20 mouse cellular contexts compared by ENCODE assay signal in the genomic region with DNA sequence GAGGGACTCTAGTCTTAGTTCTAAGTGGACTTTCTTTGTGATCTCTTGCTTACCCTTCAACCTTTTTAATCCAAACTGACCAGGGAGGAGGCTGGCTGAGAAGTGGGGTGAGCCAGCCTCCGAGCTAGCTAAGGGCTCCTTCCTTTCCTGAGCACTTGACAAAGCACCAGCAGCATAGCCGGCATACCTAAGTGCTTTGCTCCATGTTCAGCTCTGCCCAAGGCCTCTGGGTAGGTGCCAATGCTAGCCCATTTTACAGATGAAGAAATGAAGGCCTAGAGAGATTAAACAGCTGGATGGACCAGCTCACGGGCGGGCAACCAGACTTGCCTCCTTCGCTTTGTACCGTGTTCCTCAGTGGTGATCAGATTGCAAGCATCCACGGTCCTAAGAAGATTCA. TPM values are rescaled to one million over a fixed set of nuclear protein-coding genes. Genes with fewer than 3 reads are reported as not detected.
DNase-seq lines count a peak whose midpoint lies in the region; ATAC-seq and TF ChIP-seq lines count a peak whose summit lies in the region.
"Had no signal": no experiment of that assay in that cellular context is flagged by ENCODE, and none has a peak within 500 bp of the region (broad histone marks: within the 10 kb centered on the region; RNA-seq: fewer than 3 reads in every experiment).

No protein-coding gene starts in this region.

- peak overlapping the region; percentile 81 for H3K27ac ChIP-seq in gastrocnemius, adult 2 months
- H3K27ac ChIP-seq in lung, embryonic 14.5 days (ENCODE audit: low read depth): peak overlapping the region; percentile 13; the same call in 1 of the 2 replicates
- no peak overlapping the region for H3K27ac ChIP-seq in limb, embryonic 11.5 days (replicated peaks; ENCODE audit: low read depth, low read length)
- 0 out of 2 replicates have a peak overlapping the region, but pooled peaks have one; percentile 1 for H3K27ac ChIP-seq in liver, postnatal 0 days (ENCODE audit: low read depth)
- H3K27ac ChIP-seq in thymus, adult 2 months (ENCODE audit: control insufficient read depth, insufficient read depth, low read length): no peak overlapping the region
- H3K27ac ChIP-seq: forebrain, embryonic 12.5 days; midbrain, embryonic 12.5 days had no signal

- no peak for TF ChIP-seq POLR2A in thymus, adult 2 months (IDR thresholded peaks at IDR 0.05; ENCODE audit: control insufficient read depth, extremely low read depth, insufficient read depth, low read length, poor library complexity)

- no peak for ATAC-seq in lung, embryonic 14.5 days (ENCODE audit: insufficient read depth)
- ATAC-seq in limb, embryonic 11.5 days (ENCODE audit: insufficient number of reproducible peaks, low FRiP score, low TSS enrichment, low read depth): no peak
- no peak for ATAC-seq in liver, postnatal 0 days
- ATAC-seq: inflammation-experienced regulatory T-cells, adult 6 months had no signal

- peak overlapping the region; percentile 89 for H3K4me3 ChIP-seq in gastrocnemius, adult 2 months
- no peak overlapping the region for H3K4me3 ChIP-seq in lung, embryonic 14.5 days (ENCODE audit: low read depth, low read length)
- H3K4me3 ChIP-seq in limb, embryonic 11.5 days (ENCODE audit: low read depth, low read length): no peak overlapping the region
- H3K4me3 ChIP-seq in liver, postnatal 0 days (ENCODE audit: low read depth, low read length): no peak overlapping the region
- no peak overlapping the region for H3K4me3 ChIP-seq in thymus, adult 2 months (ENCODE audit: control insufficient read depth, insufficient read depth, low read length)
- H3K4me3 ChIP-seq: forebrain, embryonic 12.5 days; midbrain, embryonic 12.5 days had no signal

- peaks cover 50% of the 10 kb centered on the region for H3K4me1 ChIP-seq in lung, embryonic 14.5 days (ENCODE audit: insufficient read depth)
- H3K4me1 ChIP-seq in limb, embryonic 11.5 days (ENCODE audit: control insufficient read depth, insufficient read depth, low read length): peaks cover 44% of the 10 kb centered on the region
- H3K4me1 ChIP-seq in liver, postnatal 0 days (ENCODE audit: insufficient read depth): peaks cover 73% of the 10 kb centered on the region
- peaks cover 28% of the 10 kb centered on the region for H3K4me1 ChIP-seq in thymus, adult 2 months (replicated peaks; ENCODE audit: control insufficient read depth, insufficient read depth, low read length)

- peak overlapping the region; percentile 75 for H3K4me2 ChIP-seq in lung, embryonic 14.5 days
- H3K4me2 ChIP-seq in limb, embryonic 11.5 days (ENCODE audit: low read depth, severe bottlenecking): peak overlapping the region; percentile 82
- peak overlapping the region; percentile 81 for H3K4me2 ChIP-seq in liver, postnatal 0 days (ENCODE audit: low read depth, low read length)
- H3K4me2 ChIP-seq: midbrain, embryonic 12.5 days had no signal

- no peaks in the 10 kb centered on the region for H3K9me3 ChIP-seq in lung, embryonic 14.5 days (ENCODE audit: low read depth, low read length)
- H3K9me3 ChIP-seq in limb, embryonic 11.5 days (ENCODE audit: control insufficient read depth, low read length): no peaks in the 10 kb centered on the region
- H3K9me3 ChIP-seq in liver, postnatal 0 days (ENCODE audit: low read length): no peaks in the 10 kb centered on the region
- H3K9me3 ChIP-seq: forebrain, embryonic 12.5 days; midbrain, embryonic 12.5 days had no signal

- H3K27me3 ChIP-seq in lung, embryonic 14.5 days (ENCODE audit: insufficient read depth, low read length): no peaks in the 10 kb centered on the region
- H3K27me3 ChIP-seq in limb, embryonic 11.5 days (ENCODE audit: control insufficient read depth, insufficient read depth, low read length): no peaks in the 10 kb centered on the region
- no peaks in the 10 kb centered on the region for H3K27me3 ChIP-seq in liver, postnatal 0 days (ENCODE audit: insufficient read depth, low read length)
- H3K27me3 ChIP-seq in thymus, adult 2 months (ENCODE audit: control insufficient read depth, insufficient read depth, low read length): no peaks in the 10 kb centered on the region

- intact Hi-C loops in gastrocnemius, adult 2 months (cut with DNase I): no loop called here
- intact Hi-C loops in gastrocnemius, postnatal 14 days (cut with DNase I; ENCODE audit: low total_unique reads): no loop called here

- peaks cover 35% of the 10 kb centered on the region for H3K36me3 ChIP-seq in lung, embryonic 14.5 days (ENCODE audit: insufficient read depth)
- peaks cover 9% of the 10 kb centered on the region; the same call in 1 of the 2 replicates for H3K36me3 ChIP-seq in limb, embryonic 11.5 days (ENCODE audit: control insufficient read depth, insufficient read depth, low read length)
- H3K36me3 ChIP-seq in liver, postnatal 0 days (replicated peaks; ENCODE audit: insufficient read depth, low read length): peaks cover 9% of the 10 kb centered on the region; the same call in 1 of the 2 replicates
- no peaks in the 10 kb centered on the region for H3K36me3 ChIP-seq in thymus, adult 2 months (ENCODE audit: control insufficient read depth, insufficient read depth, low read length)
- H3K36me3 ChIP-seq: forebrain, embryonic 12.5 days; midbrain, embryonic 12.5 days had no signal

- TF ChIP-seq CTCF in gastrocnemius, adult 2 months (IDR thresholded peaks at IDR 0.05): no peak
- TF ChIP-seq CTCF in lung, embryonic 14.5 days (IDR thresholded peaks at IDR 0.05; ENCODE audit: low read depth): no peak
- TF ChIP-seq CTCF in liver, postnatal 0 days (IDR thresholded peaks at IDR 0.05; ENCODE audit: low read depth): no peak
- TF ChIP-seq CTCF in thymus, adult 2 months (IDR thresholded peaks at IDR 0.05; ENCODE audit: borderline replicate concordance, control insufficient read depth, extremely low read depth, insufficient read depth, low read length, poor library complexity): no peak

- H3K9ac ChIP-seq in lung, embryonic 14.5 days: peak overlapping the region; percentile 18; the same call in 1 of the 2 replicates
- H3K9ac ChIP-seq in limb, embryonic 11.5 days (ENCODE audit: low read length): no peak overlapping the region
- no peak overlapping the region; the same call in 1 of the 2 replicates for H3K9ac ChIP-seq in liver, postnatal 0 days (replicated peaks)
- H3K9ac ChIP-seq: forebrain, embryonic 12.5 days; midbrain, embryonic 12.5 days had no signal

- WGBS in lung, embryonic 14.5 days: 77% methylated on average over 7 of the region's 7 CpGs
- 93% methylated on average over 7 of the region's 7 CpGs for WGBS in limb, embryonic 11.5 days
- 85% methylated on average over 7 of the region's 7 CpGs for WGBS in liver, postnatal 0 days (ENCODE audit: insufficient replicate concordance)
- 97% methylated on average over 7 of the region's 7 CpGs for WGBS in thymus, adult 2 months

- DNase-seq in gastrocnemius, adult 2 months: no peak
- no peak for DNase-seq in gastrocnemius, postnatal 14 days
- no peak for DNase-seq in lung, embryonic 14.5 days
- no peak for DNase-seq in lung, postnatal 25 days (ENCODE audit: low spot score)
- no peak for DNase-seq in limb, embryonic 11.5 days (ENCODE audit: low spot score)
- DNase-seq in liver, postnatal 0 days: no peak
- no peak for DNase-seq in adrenal gland, adult (ENCODE audit: inconsistent age in 2 of 2, low spot score in 1 of 2)
- no peak for DNase-seq in thymus, adult 2 months
- DNase-seq: adrenal gland, postnatal 25 days; cerebellum, adult 9-11 months; kidney, postnatal 14 days; lung, postnatal 36 days had no signal

- no peak for TF ChIP-seq EP300 in liver, postnatal 0 days (IDR thresholded peaks at IDR 0.05; ENCODE audit: low read depth)

RNA-seq across cellular contexts. Expression of a gene that starts 3.1 kb away (rescaled TPM):
- total RNA-seq in gastrocnemius, adult 2 months (2021): 1 to 10 TPM; 2.9 to 8.9 TPM
- total RNA-seq in gastrocnemius, postnatal 14 days (2021): 10 to 100 TPM; 12.0 to 24.9 TPM
- polyA plus RNA-seq in lung, embryonic 14.5 days (2014; fragmentation: Nextera tagmentation; extraction: Ambion mirVana): 84.5 and 95.4 TPM in 2 replicates
- polyA plus RNA-seq in limb, embryonic 11.5 days (2014; fragmentation: Nextera tagmentation; extraction: Ambion mirVana): 96.4 and 108 TPM in 2 replicates
- polyA plus RNA-seq in liver, postnatal 0 days (2015; fragmentation: Nextera tagmentation; extraction: Ambion mirVana): 59.3 and 70.0 TPM in 2 replicates
- polyA plus RNA-seq in thymus, adult 2 months (2012; rRNA removed): 10.2 and 10.8 TPM in 2 replicates

RNA-seq across cellular contexts. Expression of a gene that starts 26.4 kb away (rescaled TPM):
- total RNA-seq in gastrocnemius, adult 2 months (2021): under 1 TPM; 0.11 to 0.15 TPM
- under 1 TPM in 1 of 2 experiments, not detected in 1; 0.11 TPM for total RNA-seq in gastrocnemius, postnatal 14 days (2021)
- polyA plus RNA-seq in lung, embryonic 14.5 days (2014; fragmentation: Nextera tagmentation; extraction: Ambion mirVana): 0.08 and 0.16 TPM in 2 replicates
- not detected in 2 replicates for polyA plus RNA-seq in limb, embryonic 11.5 days (2014; fragmentation: Nextera tagmentation; extraction: Ambion mirVana)
- 0.05 TPM in 1 of 2 replicates, not detected in the other for polyA plus RNA-seq in liver, postnatal 0 days (2015; fragmentation: Nextera tagmentation; extraction: Ambion mirVana)
- polyA plus RNA-seq in thymus, adult 2 months (2012; rRNA removed): 1.3 and 1.7 TPM in 2 replicates
- total RNA-seq: adrenal gland, postnatal 25 days; granulocyte monocyte progenitor cell, adult 5-6 weeks; hematopoietic stem cell, adult 5-6 weeks; layer of hippocampus, postnatal 14 days; left cerebral cortex, postnatal 14 days had no signal
- polyA plus RNA-seq: forebrain, embryonic 12.5 days; inflammation-experienced regulatory T-cells, adult 6 months; midbrain, embryonic 12.5 days; spleen, adult 2 months had no signal

Comparison
In these comparisons a context has a peak if more than half of its experiments do, and no peak if none do; other contexts are left out.
1. H3K27ac ChIP-seq: peak in gastrocnemius, adult 2 months (single experiment), lung, embryonic 14.5 days (single experiment) and liver, postnatal 0 days (single experiment); none in limb, embryonic 11.5 days (single experiment) and thymus, adult 2 months (single experiment).
2. Peak in every context shown above with its lines, with median percentiles within 50 percentile points of each other: H3K4me2 ChIP-seq.